Mouse (Mus musculus): ENCODE results near the gene Arhgap27. TPM values are rescaled to one million over a fixed set of nuclear protein-coding genes. Genes with fewer than 3 reads are reported as not detected.

The Arhgap27 gene
- polyA plus RNA-seq, 1 experiment from 2014 or later: 16.9 TPM

- H3K9ac ChIP-seq (ENCODE audit: low read depth, low read length): no peak overlapping the region
- no peak for ATAC-seq
- WGBS: 65% methylated on average over 5 of the region's 5 CpGs
- no peak for TF ChIP-seq CTCF (IDR thresholded peaks at IDR 0.05; ENCODE audit: low read depth)
- H3K27ac ChIP-seq (ENCODE audit: low read depth, low read length): no peak overlapping the region; the same call in 1 of the 2 replicates
- no peaks in the 10 kb centered on the region for H3K9me3 ChIP-seq (ENCODE audit: control insufficient read depth)
- no peak overlapping the region for H3K4me3 ChIP-seq (ENCODE audit: low read depth, low read length)
- no peaks in the 10 kb centered on the region for H3K27me3 ChIP-seq (replicated peaks; ENCODE audit: control insufficient read depth, insufficient read depth, low read length)
- no peak overlapping the region for H3K4me2 ChIP-seq (replicated peaks; ENCODE audit: low read depth)
- peaks cover 8% of the 10 kb centered on the region for H3K4me1 ChIP-seq (replicated peaks; ENCODE audit: control insufficient read depth, insufficient read depth, low read length)
- peaks cover 54% of the 10 kb centered on the region for H3K36me3 ChIP-seq (ENCODE audit: control insufficient read depth, insufficient read depth)
Observed at GRCm38 (mm10) chr11:103335561-103335960, 27.9 kb downstream of the Arhgap27 start.

GRCm38 (mm10) chr11:103334925-103335324 is 28.6 kb downstream of the Arhgap27 start:
- H3K4me1 ChIP-seq (replicated peaks; ENCODE audit: control insufficient read depth, insufficient read depth, low read length): peaks cover 5% of the 10 kb centered on the region
- no peak for TF ChIP-seq CTCF (IDR thresholded peaks at IDR 0.05; ENCODE audit: low read depth)
- H3K9me3 ChIP-seq (ENCODE audit: control insufficient read depth): no peaks in the 10 kb centered on the region
- no peak overlapping the region for H3K27ac ChIP-seq (ENCODE audit: low read depth, low read length)
- H3K4me2 ChIP-seq (replicated peaks; ENCODE audit: low read depth): no peak overlapping the region
- peaks cover 54% of the 10 kb centered on the region for H3K36me3 ChIP-seq (ENCODE audit: control insufficient read depth, insufficient read depth)
- H3K27me3 ChIP-seq (replicated peaks; ENCODE audit: control insufficient read depth, insufficient read depth, low read length): no peaks in the 10 kb centered on the region
- ATAC-seq: no peak
- WGBS: 77% methylated on average over 9 of the region's 9 CpGs
- no peak overlapping the region for H3K4me3 ChIP-seq (ENCODE audit: low read depth, low read length)
- no peak overlapping the region for H3K9ac ChIP-seq (ENCODE audit: low read depth, low read length)

- peaks cover 54% of the 10 kb centered on the region for H3K36me3 ChIP-seq (ENCODE audit: control insufficient read depth, insufficient read depth)
- no peak overlapping the region for H3K27ac ChIP-seq (ENCODE audit: low read depth, low read length)
- no peaks in the 10 kb centered on the region for H3K9me3 ChIP-seq (ENCODE audit: control insufficient read depth)
- H3K4me2 ChIP-seq (replicated peaks; ENCODE audit: low read depth): peak overlapping the region; percentile 50
- H3K9ac ChIP-seq (ENCODE audit: low read depth, low read length): no peak overlapping the region
- no peaks in the 10 kb centered on the region for H3K27me3 ChIP-seq (replicated peaks; ENCODE audit: control insufficient read depth, insufficient read depth, low read length)
- ATAC-seq: peak; percentile 26; the same call in 1 of the 2 replicates
- no peaks in the 10 kb centered on the region; the same call in none of the 2 replicates for H3K4me1 ChIP-seq (replicated peaks; ENCODE audit: control insufficient read depth, insufficient read depth, low read length)
- 39% methylated on average over 40 of the region's 40 CpGs for WGBS
- no peak overlapping the region for H3K4me3 ChIP-seq (ENCODE audit: low read depth, low read length)
- peak; percentile 78 for TF ChIP-seq CTCF (IDR thresholded peaks at IDR 0.05; ENCODE audit: low read depth)
Observed at GRCm38 (mm10) chr11:103333719-103334398, 29.6 kb downstream of the Arhgap27 start.

GRCm38 (mm10) chr11:103332890-103333651 is 30.4 kb downstream of the Arhgap27 start:
- H3K36me3 ChIP-seq (ENCODE audit: control insufficient read depth, insufficient read depth): peaks cover 49% of the 10 kb centered on the region
- peak overlapping the region; percentile 7; the same call in 1 of the 2 replicates for H3K4me3 ChIP-seq (ENCODE audit: low read depth, low read length)
- H3K9ac ChIP-seq (ENCODE audit: low read depth, low read length): no peak overlapping the region; the same call in 1 of the 2 replicates
- H3K4me1 ChIP-seq (replicated peaks; ENCODE audit: control insufficient read depth, insufficient read depth, low read length): no peaks in the 10 kb centered on the region; the same call in 1 of the 2 replicates
- no peaks in the 10 kb centered on the region for H3K9me3 ChIP-seq (ENCODE audit: control insufficient read depth)
- H3K4me2 ChIP-seq (replicated peaks; ENCODE audit: low read depth): peak overlapping the region; percentile 50
- 65% methylated on average over 33 of the region's 34 CpGs for WGBS
- ATAC-seq: peak; percentile 7; the same call in 1 of the 2 replicates
- H3K27me3 ChIP-seq (replicated peaks; ENCODE audit: control insufficient read depth, insufficient read depth, low read length): no peaks in the 10 kb centered on the region
- no peak for TF ChIP-seq CTCF (IDR thresholded peaks at IDR 0.05; ENCODE audit: low read depth)
- H3K27ac ChIP-seq (ENCODE audit: low read depth, low read length): no peak overlapping the region

GRCm38 (mm10) chr11:103332186-103332889 is 31.2 kb downstream of the Arhgap27 start:
- Histone ChIP-seq H3K9me3 (ENCODE audit: control insufficient read depth) (no peaks in the 10 kb centered on the region), H3K9ac (ENCODE audit: low read depth, low read length) (no peak overlapping the region), H3K36me3 (ENCODE audit: control insufficient read depth, insufficient read depth) (peaks cover 41% of the 10 kb centered on the region), H3K4me1 (replicated peaks; ENCODE audit: control insufficient read depth, insufficient read depth, low read length) (no peaks in the 10 kb centered on the region; the same call in 1 of the 2 replicates), H3K4me3 (ENCODE audit: low read depth, low read length) (peak overlapping the region; percentile 7; the same call in 1 of the 2 replicates), H3K27ac (ENCODE audit: low read depth, low read length) (no peak overlapping the region), H3K4me2 (replicated peaks; ENCODE audit: low read depth) (peak overlapping the region; percentile 50), H3K27me3 (replicated peaks; ENCODE audit: control insufficient read depth, insufficient read depth, low read length) (no peaks in the 10 kb centered on the region)
- 34% methylated on average over 18 of the region's 18 CpGs for WGBS
- TF ChIP-seq CTCF (IDR thresholded peaks at IDR 0.05; ENCODE audit: low read depth): peak; percentile 99
- peak; percentile 46 for ATAC-seq

All from intestine, postnatal 0 days (tissue).